In the genomic region with DNA sequence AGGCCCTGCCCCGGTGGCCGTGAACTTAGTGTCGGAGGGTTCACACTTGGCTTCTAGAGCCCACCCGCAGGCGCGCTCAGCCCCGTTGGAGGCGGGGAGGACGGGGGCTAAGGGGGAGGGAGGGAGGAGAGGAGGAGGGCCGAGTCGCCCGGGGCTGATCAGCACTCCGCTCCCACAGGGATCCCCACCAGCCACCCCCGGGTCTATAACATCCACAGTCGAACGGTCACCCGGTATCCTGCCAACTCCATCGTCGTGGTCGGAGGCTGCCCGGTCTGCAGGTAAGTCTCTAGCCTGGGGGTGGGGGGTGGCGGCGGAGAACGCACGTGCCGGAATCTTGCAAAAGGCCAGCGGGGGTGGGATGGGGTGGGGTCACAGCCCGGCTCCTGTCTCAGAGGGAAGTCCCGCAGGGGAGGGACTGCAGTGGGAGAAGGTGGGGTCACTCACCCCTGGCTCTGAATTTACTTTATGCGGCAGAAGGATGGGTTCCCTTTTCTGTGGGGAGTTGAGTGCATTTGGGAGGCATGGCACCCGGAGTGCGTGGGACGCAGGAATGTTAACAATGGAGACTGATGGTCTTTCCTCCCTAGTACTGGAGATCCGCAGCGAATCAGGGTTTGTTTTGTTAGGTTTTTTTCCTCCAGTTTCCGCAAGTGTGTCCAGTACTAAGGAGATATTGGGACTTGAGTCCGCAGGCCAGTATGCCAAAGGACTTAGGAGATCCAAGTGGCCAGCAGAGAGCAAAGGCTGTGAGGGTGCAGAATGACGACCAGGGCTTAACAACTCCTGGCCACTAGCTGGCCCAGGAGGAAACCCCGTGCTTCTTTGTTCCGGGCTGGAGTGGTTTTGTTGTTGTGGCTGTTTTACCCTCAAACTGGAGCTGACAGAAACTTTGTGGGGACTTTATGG, we compare ENCODE assay signal across 8 mouse cellular contexts. TPM values are rescaled to one million over a fixed set of nuclear protein-coding genes. Genes with fewer than 3 reads are reported as not detected.
DNase-seq lines count a peak whose midpoint lies in the region; ATAC-seq and TF ChIP-seq lines count a peak whose summit lies in the region.

No protein-coding gene starts in this region.

- H3K27me3 ChIP-seq in intestine, embryonic 16.5 days (replicated peaks; ENCODE audit: control insufficient read depth, insufficient read depth, low read length), result no peaks in the 10 kb centered on the region
- no peaks in the 10 kb centered on the region for H3K27me3 ChIP-seq in liver, embryonic 11.5 days (replicated peaks; ENCODE audit: control insufficient read depth, insufficient read depth, low read length)
- no peaks in the 10 kb centered on the region for H3K27me3 ChIP-seq in midbrain, postnatal 0 days (ENCODE audit: insufficient read depth, low read length)

- peak overlapping the region; percentile 93 for H3K27ac ChIP-seq in intestine, embryonic 16.5 days (ENCODE audit: low read length)
- H3K27ac ChIP-seq in liver, embryonic 11.5 days (ENCODE audit: low read depth, low read length), result peak overlapping the region; percentile 86
- H3K27ac ChIP-seq in midbrain, postnatal 0 days (ENCODE audit: low read depth, low read length), result peak overlapping the region; percentile 85

- H3K9me3 ChIP-seq in intestine, embryonic 16.5 days (ENCODE audit: control insufficient read depth, low read length), result no peaks in the 10 kb centered on the region
- no peaks in the 10 kb centered on the region for H3K9me3 ChIP-seq in liver, embryonic 11.5 days (ENCODE audit: control insufficient read depth, low read length)
- H3K9me3 ChIP-seq in midbrain, postnatal 0 days (ENCODE audit: low read length), result no peaks in the 10 kb centered on the region

- peak overlapping the region; percentile 97 for H3K9ac ChIP-seq in intestine, embryonic 16.5 days (ENCODE audit: low read depth, low read length)
- peak overlapping the region; percentile 90 for H3K9ac ChIP-seq in liver, embryonic 11.5 days (ENCODE audit: low read depth, low read length)
- peak overlapping the region; percentile 91 for H3K9ac ChIP-seq in midbrain, postnatal 0 days (replicated peaks; ENCODE audit: low read length, poor library complexity, severe bottlenecking)

- WGBS in intestine, embryonic 16.5 days, result under 1% methylated on average over 36 of the region's 40 CpGs
- WGBS in liver, embryonic 11.5 days, result under 1% methylated on average over 40 of the region's 40 CpGs
- under 1% methylated on average over 34 of the region's 40 CpGs for WGBS in midbrain, postnatal 0 days

- peak overlapping the region; percentile 83 for H3K4me2 ChIP-seq in intestine, embryonic 16.5 days (ENCODE audit: low read depth, low read length)
- peak overlapping the region; percentile 84 for H3K4me2 ChIP-seq in liver, embryonic 11.5 days
- H3K4me2 ChIP-seq in midbrain, postnatal 0 days (ENCODE audit: low read depth, low read length, poor library complexity, severe bottlenecking), result peak overlapping the region; percentile 77

- TF ChIP-seq CTCF in midbrain, postnatal 0 days (IDR thresholded peaks at IDR 0.05), result no peak

- H3K4me1 ChIP-seq in intestine, embryonic 16.5 days (ENCODE audit: control insufficient read depth, insufficient read depth, low read length), result peaks cover 38% of the 10 kb centered on the region
- peaks cover 33% of the 10 kb centered on the region for H3K4me1 ChIP-seq in liver, embryonic 11.5 days (replicated peaks; ENCODE audit: control insufficient read depth, insufficient read depth, low read length)
- H3K4me1 ChIP-seq in midbrain, postnatal 0 days (ENCODE audit: insufficient read depth, low read length), result peaks cover 27% of the 10 kb centered on the region; the same call in 1 of the 2 replicates

- 0 out of 2 replicates have a peak, but pooled peaks cover 4% of the 10 kb centered on the region for H3K36me3 ChIP-seq in intestine, embryonic 16.5 days (ENCODE audit: control insufficient read depth, insufficient read depth, low read length)
- no peaks in the 10 kb centered on the region; the same call in 1 of the 2 replicates for H3K36me3 ChIP-seq in liver, embryonic 11.5 days (ENCODE audit: control insufficient read depth, insufficient read depth, low read length)
- no peaks in the 10 kb centered on the region for H3K36me3 ChIP-seq in midbrain, postnatal 0 days (ENCODE audit: insufficient read depth, low read length)

- DNase-seq in left cerebral cortex, adult 18-20 months (ENCODE audit: low spot score in 2 of 2), result peak; percentile 32 to 48
- no peak for DNase-seq in left cerebral cortex, adult 8-10 months (ENCODE audit: low spot score in 2 of 2)
- peak; percentile 71 for DNase-seq in embryo, embryonic 10 days (ENCODE audit: low spot score)
- DNase-seq in heart, adult 11 months, result peak; percentile 99
- DNase-seq in liver, embryonic 11.5 days (ENCODE audit: low spot score), result peak; percentile 72
- peak; percentile 62 for DNase-seq in midbrain, postnatal 0 days (ENCODE audit: low spot score)
- peak; percentile 56 to 58 for DNase-seq in spleen, postnatal 36 days (ENCODE audit: low spot score in 2 of 2)

- peak overlapping the region; percentile 99 for H3K4me3 ChIP-seq in intestine, embryonic 16.5 days (ENCODE audit: low read length)
- peak overlapping the region; percentile 90 for H3K4me3 ChIP-seq in liver, embryonic 11.5 days (ENCODE audit: low read depth, low read length)
- H3K4me3 ChIP-seq in midbrain, postnatal 0 days (ENCODE audit: low read depth, low read length), result peak overlapping the region; percentile 97

- peak; percentile 7 for ATAC-seq in intestine, embryonic 16.5 days
- peak; percentile 16 for ATAC-seq in liver, embryonic 11.5 days (replicated peaks; ENCODE audit: low FRiP score)
- ATAC-seq in midbrain, postnatal 0 days (ENCODE audit: low FRiP score), result peak; percentile 56

RNA-seq across cellular contexts. Expression of gene Bri3, which starts 11.6 kb away (rescaled TPM):
- total RNA-seq in left cerebral cortex, adult 18-20 months (2021), result 10 to 100 TPM; 67.8 to 73.6 TPM
- total RNA-seq in left cerebral cortex, adult 8-10 months (2022), result 10 to 100 TPM; 63.5 to 74.4 (median 72.5) TPM
- polyA plus RNA-seq in intestine, embryonic 16.5 days (2015; fragmentation: Nextera tagmentation; extraction: Ambion mirVana), result 111 and 142 TPM in 2 replicates
- polyA plus RNA-seq in liver, embryonic 11.5 days (2014; fragmentation: Nextera tagmentation; extraction: Ambion mirVana), result 59.2 and 61.0 TPM in 2 replicates
- total RNA-seq in midbrain, postnatal 0 days (2014; rRNA removed), result 11.0 and 19.4 TPM in 2 replicates
- polyA plus RNA-seq in midbrain, postnatal 0 days (2015; fragmentation: Nextera tagmentation; extraction: Ambion mirVana), result 116 and 124 TPM in 2 replicates

RNA-seq across cellular contexts. Expression of gene Tecpr1, which starts 32.5 kb away (rescaled TPM):
- 10 to 100 TPM; 91.9 to 92.5 TPM for total RNA-seq in left cerebral cortex, adult 18-20 months (2021)
- total RNA-seq in left cerebral cortex, adult 8-10 months (2022), result 10 to 100 TPM; 88.3 to 96.5 (median 92.1) TPM
- polyA plus RNA-seq in intestine, embryonic 16.5 days (2015; fragmentation: Nextera tagmentation; extraction: Ambion mirVana), result 19.3 and 20.4 TPM in 2 replicates
- 7.5 and 8.9 TPM in 2 replicates for polyA plus RNA-seq in liver, embryonic 11.5 days (2014; fragmentation: Nextera tagmentation; extraction: Ambion mirVana)
- 65.4 and 68.4 TPM in 2 replicates for total RNA-seq in midbrain, postnatal 0 days (2014; rRNA removed)
- 36.0 and 37.3 TPM in 2 replicates for polyA plus RNA-seq in midbrain, postnatal 0 days (2015; fragmentation: Nextera tagmentation; extraction: Ambion mirVana)

Comparison
In these comparisons a context has a peak if more than half of its experiments do, and no peak if none do; other contexts are left out.
1. DNase-seq: peak in left cerebral cortex, adult 18-20 months (2 of 2), embryo, embryonic 10 days (single experiment), heart, adult 11 months (single experiment), liver, embryonic 11.5 days (single experiment), midbrain, postnatal 0 days (single experiment) and spleen, postnatal 36 days (2 of 2); none in left cerebral cortex, adult 8-10 months (0 of 2).
2. Peak in every context shown above with its lines, with median percentiles within 50 percentile points of each other: ATAC-seq, H3K27ac ChIP-seq, H3K4me2 ChIP-seq, H3K4me3 ChIP-seq and H3K9ac ChIP-seq.